In genomic region chr10:127288800-127289572, GRCm38 (mm10) we compare ENCODE assay signal across 7 mouse cellular contexts. TPM values are rescaled to one million over a fixed set of nuclear protein-coding genes. Genes with fewer than 3 reads are reported as not detected.
DNase-seq lines count a peak whose midpoint lies in the region; ATAC-seq and TF ChIP-seq lines count a peak whose summit lies in the region.

Mbd6 (minus strand) TSS chr10:127289018.

- DNase-seq in adrenal gland, postnatal 10 days, result peak; percentile 93
- DNase-seq in embryo, embryonic 9.5 days (ENCODE audit: extremely low spot score), result peak; percentile 94
- DNase-seq in gonadal fat pad, adult 2 months (ENCODE audit: low read depth), result peak; percentile 73
- DNase-seq in limb, embryonic 11.5 days (ENCODE audit: low spot score), result peak; percentile 88
- DNase-seq in midbrain, embryonic 14.5 days, result peak; percentile 93
- peak; percentile 87 for DNase-seq in spleen, adult 18-20 months

- peak within 1 kb of the TSS; percentile 99 for H3K27ac ChIP-seq in intestine, postnatal 0 days (ENCODE audit: low read depth, low read length)
- H3K27ac ChIP-seq in limb, embryonic 11.5 days (replicated peaks; ENCODE audit: low read depth, low read length), result peak within 1 kb of the TSS; percentile 96
- H3K27ac ChIP-seq in midbrain, embryonic 14.5 days (replicated peaks; ENCODE audit: low read depth, low read length), result peak within 1 kb of the TSS; percentile 95

- ATAC-seq in intestine, postnatal 0 days, result peak; percentile 51
- ATAC-seq in limb, embryonic 11.5 days (ENCODE audit: insufficient number of reproducible peaks, low FRiP score, low TSS enrichment, low read depth), result peak; percentile 13
- ATAC-seq in midbrain, embryonic 14.5 days (ENCODE audit: low FRiP score, low TSS enrichment), result peak; percentile 15

- H3K4me1 ChIP-seq in intestine, postnatal 0 days (replicated peaks; ENCODE audit: control insufficient read depth, insufficient read depth, low read length), result peaks cover 25% of the 10 kb centered on the region
- H3K4me1 ChIP-seq in limb, embryonic 11.5 days (ENCODE audit: control insufficient read depth, insufficient read depth, low read length), result peaks cover 27% of the 10 kb centered on the region
- H3K4me1 ChIP-seq in midbrain, embryonic 14.5 days (ENCODE audit: control insufficient read depth, insufficient read depth, low read length), result peaks cover 43% of the 10 kb centered on the region

- peak within 1 kb of the TSS; percentile 72 for H3K9ac ChIP-seq in intestine, postnatal 0 days (ENCODE audit: low read depth, low read length)
- peak within 1 kb of the TSS; percentile 80 for H3K9ac ChIP-seq in limb, embryonic 11.5 days (ENCODE audit: low read length)
- peak within 1 kb of the TSS; percentile 78 for H3K9ac ChIP-seq in midbrain, embryonic 14.5 days (replicated peaks; ENCODE audit: low read length)

- peak within 1 kb of the TSS; percentile 75 for H3K4me2 ChIP-seq in intestine, postnatal 0 days (replicated peaks; ENCODE audit: low read depth)
- H3K4me2 ChIP-seq in limb, embryonic 11.5 days (ENCODE audit: low read depth, severe bottlenecking), result peak within 1 kb of the TSS; percentile 93
- peak within 1 kb of the TSS; percentile 61 for H3K4me2 ChIP-seq in midbrain, embryonic 14.5 days (ENCODE audit: low read length)

- no peaks in the 10 kb centered on the region for H3K9me3 ChIP-seq in intestine, postnatal 0 days (ENCODE audit: control insufficient read depth)
- no peaks in the 10 kb centered on the region for H3K9me3 ChIP-seq in limb, embryonic 11.5 days (ENCODE audit: control insufficient read depth, low read length)
- H3K9me3 ChIP-seq in midbrain, embryonic 14.5 days (ENCODE audit: control insufficient read depth, low read length), result no peaks in the 10 kb centered on the region

- no peak for TF ChIP-seq CTCF in intestine, postnatal 0 days (IDR thresholded peaks at IDR 0.05; ENCODE audit: low read depth)

- WGBS in intestine, postnatal 0 days, result 1% methylated on average over 41 of the region's 65 CpGs
- under 1% methylated on average over 31 of the region's 65 CpGs for WGBS in limb, embryonic 11.5 days
- WGBS in midbrain, embryonic 14.5 days, result under 1% methylated on average over 52 of the region's 65 CpGs

- peak within 1 kb of the TSS; percentile 71 for H3K4me3 ChIP-seq in intestine, postnatal 0 days (ENCODE audit: low read depth, low read length)
- H3K4me3 ChIP-seq in limb, embryonic 11.5 days (ENCODE audit: low read depth, low read length), result peak within 1 kb of the TSS; percentile 67
- peak within 1 kb of the TSS; percentile 60 for H3K4me3 ChIP-seq in midbrain, embryonic 14.5 days (replicated peaks; ENCODE audit: low read depth, low read length)

- H3K27me3 ChIP-seq in intestine, postnatal 0 days (replicated peaks; ENCODE audit: control insufficient read depth, insufficient read depth, low read length), result no peaks in the 10 kb centered on the region
- H3K27me3 ChIP-seq in limb, embryonic 11.5 days (ENCODE audit: control insufficient read depth, insufficient read depth, low read length), result no peaks in the 10 kb centered on the region
- H3K27me3 ChIP-seq in midbrain, embryonic 14.5 days (ENCODE audit: control insufficient read depth, insufficient read depth, low read length), result no peaks in the 10 kb centered on the region

- H3K36me3 ChIP-seq in intestine, postnatal 0 days (ENCODE audit: control insufficient read depth, insufficient read depth), result peaks cover 37% of the 10 kb centered on the region
- peaks cover 20% of the 10 kb centered on the region; the same call in 1 of the 2 replicates for H3K36me3 ChIP-seq in limb, embryonic 11.5 days (ENCODE audit: control insufficient read depth, insufficient read depth, low read length)
- peaks cover 41% of the 10 kb centered on the region for H3K36me3 ChIP-seq in midbrain, embryonic 14.5 days (ENCODE audit: control insufficient read depth, insufficient read depth, low read length)

RNA-seq across cellular contexts. Expression of gene Mbd6, which starts in this region (rescaled TPM):
- 10 to 100 TPM; 42.9 to 66.4 TPM for total RNA-seq in adrenal gland, postnatal 10 days (2021)
- polyA plus RNA-seq in gonadal fat pad, adult 2 months (2012; rRNA removed), result 21.8 and 32.7 TPM in 2 replicates
- polyA plus RNA-seq in intestine, postnatal 0 days (2015; fragmentation: Nextera tagmentation; extraction: Ambion mirVana), result 8.7 and 12.8 TPM in 2 replicates
- 17.0 and 17.2 TPM in 2 replicates for polyA plus RNA-seq in limb, embryonic 11.5 days (2014; fragmentation: Nextera tagmentation; extraction: Ambion mirVana)
- polyA plus RNA-seq in midbrain, embryonic 14.5 days (2014; fragmentation: Nextera tagmentation; extraction: Ambion mirVana), result 17.4 and 18.0 TPM in 2 replicates

Comparison
In these comparisons a context has a peak if more than half of its experiments do, and no peak if none do; other contexts are left out.
1. Peak in every context shown above with its lines: DNase-seq, ATAC-seq, H3K4me3 ChIP-seq and H3K27ac ChIP-seq.